Mouse (Mus musculus): ENCODE data around the gene Ing3.

- no peak for TF ChIP-seq GATA1 (IDR thresholded peaks at IDR 0.05; ENCODE audit: borderline replicate concordance, low read length)
- TF ChIP-seq FLI1 (IDR thresholded peaks at IDR 0.05; ENCODE audit: low read length): no peak
Measured at GRCm38 (mm10) chr6:22020696-22021095, 71.3 kb downstream of the Ing3 start.

All from megakaryocyte, embryonic 14.5 days (primary cell).